Mouse (Mus musculus): ENCODE measurements around the gene Ciao1.

- TF ChIP-seq POLR2A (IDR thresholded peaks at IDR 0.05; ENCODE audit: low read depth, low read length) (no peak), CTCF (IDR thresholded peaks at IDR 0.05; ENCODE audit: extremely low read depth, insufficient read depth, insufficient read length, insufficient replicate concordance) (no peak)
Measured at GRCm38 (mm10) chr2:127275551-127276320, 28.1 kb upstream of the Ciao1 start.

Data from spleen, adult 2 months (tissue).